ENCODE assay signal across 26 mouse cellular contexts in genomic region chr11:100317826-100318380, GRCm38 (mm10). TPM values are rescaled to one million over a fixed set of nuclear protein-coding genes. Genes with fewer than 3 reads are reported as not detected.
DNase-seq lines count a peak whose midpoint lies in the region; ATAC-seq and TF ChIP-seq lines count a peak whose summit lies in the region.
"Had no signal": no experiment of that assay in that cellular context is flagged by ENCODE, and none has a peak within 500 bp of the region (broad histone marks: within the 10 kb centered on the region; RNA-seq: fewer than 3 reads in every experiment).

No protein-coding gene starts in this region.

- peak overlapping the region; percentile 57; the same call in 1 of the 2 replicates for H3K27ac ChIP-seq in bone marrow, adult 2 months (ENCODE audit: control insufficient read depth, insufficient read depth, low read depth, low read length, poor library complexity)
- H3K27ac ChIP-seq in liver, embryonic 16.5 days (ENCODE audit: low read length) = peak overlapping the region; percentile 96
- H3K27ac ChIP-seq: kidney, postnatal 0 days; limb, embryonic 15.5 days; neural tube, embryonic 13.5 days had no signal

- TF ChIP-seq POLR2A in bone marrow, adult 2 months (IDR thresholded peaks at IDR 0.05; ENCODE audit: borderline replicate concordance, control insufficient read depth, low read depth, low read length) = no peak

- ATAC-seq in liver, embryonic 16.5 days (ENCODE audit: low read depth) = 0 out of 2 replicates have a peak, but pooled peaks have one; percentile 2
- ATAC-seq: hindbrain, embryonic 16.5 days; intestine, embryonic 16.5 days had no signal

- 66% methylated on average over 6 of the region's 6 CpGs for WGBS in bone marrow, adult 2 months
- 29% methylated on average over 6 of the region's 6 CpGs for WGBS in liver, embryonic 16.5 days (ENCODE audit: insufficient replicate concordance)

- H3K27me3 ChIP-seq in liver, embryonic 16.5 days (ENCODE audit: control insufficient read depth, insufficient read depth, low read depth, low read length) = no peaks in the 10 kb centered on the region
- H3K27me3 ChIP-seq: limb, embryonic 15.5 days; neural tube, embryonic 13.5 days had no signal

- peak overlapping the region; percentile 59 for H3K9ac ChIP-seq in liver, embryonic 16.5 days (ENCODE audit: low read depth, low read length)
- H3K9ac ChIP-seq: limb, embryonic 15.5 days; neural tube, embryonic 13.5 days had no signal

- H3K4me3 ChIP-seq in bone marrow, adult 2 months (replicated peaks; ENCODE audit: control insufficient read depth, low read depth, low read length) = no peak overlapping the region
- H3K4me3 ChIP-seq in liver, embryonic 16.5 days (ENCODE audit: low read depth, low read length) = peak overlapping the region; percentile 67; the same call in 1 of the 2 replicates
- H3K4me3 ChIP-seq: layer of hippocampus, adult 2 months; limb, embryonic 15.5 days; neural tube, embryonic 13.5 days had no signal

- H3K36me3 ChIP-seq in liver, embryonic 16.5 days (ENCODE audit: control insufficient read depth, insufficient read depth) = peaks cover 19% of the 10 kb centered on the region

- intact Hi-C loops in gastrocnemius, postnatal 14 days (cut with DNase I; ENCODE audit: low total_unique reads) = no loop called here

- peak; percentile 53 for DNase-seq in cerebellum, adult 9-10 months
- DNase-seq in cerebellum, postnatal 25 days = no peak
- DNase-seq in liver = peak; percentile 75
- no peak for DNase-seq in adrenal gland, adult 8-10 months
- DNase-seq in urinary bladder, adult 2 months (ENCODE audit: low spot score) = no peak
- no peak for DNase-seq in gastrocnemius, postnatal 14 days
- DNase-seq: adrenal gland, adult 2 months; cerebellum, postnatal 10 days; gastrocnemius, postnatal 10 days; lung, postnatal 10 days; midbrain, embryonic 14.5 days had no signal

- H3K4me2 ChIP-seq in liver, embryonic 16.5 days (ENCODE audit: low read depth, low read length) = peak overlapping the region; percentile 77
- H3K4me2 ChIP-seq: limb, embryonic 15.5 days; neural tube, embryonic 13.5 days had no signal

- H3K9me3 ChIP-seq in liver, embryonic 16.5 days (replicated peaks; ENCODE audit: control insufficient read depth, low read length) = no peaks in the 10 kb centered on the region
- H3K9me3 ChIP-seq: limb, embryonic 15.5 days; neural tube, embryonic 13.5 days had no signal

- TF ChIP-seq CTCF in bone marrow, adult 2 months (IDR thresholded peaks at IDR 0.05; ENCODE audit: control insufficient read depth, insufficient read depth, low read length) = no peak

- no peaks in the 10 kb centered on the region; the same call in 1 of the 2 replicates for H3K4me1 ChIP-seq in bone marrow, adult 2 months (ENCODE audit: control insufficient read depth, insufficient read depth, low read length)
- H3K4me1 ChIP-seq in liver, embryonic 16.5 days (ENCODE audit: control insufficient read depth, low read depth, low read length) = peaks cover 38% of the 10 kb centered on the region

RNA-seq across cellular contexts. Expression of gene Eif1, which starts 1.8 kb away (rescaled TPM):
- polyA plus RNA-seq in bone marrow, adult 2 months (2011; ENCODE audit: insufficient read depth, insufficient read length, low replicate concordance, missing spikeins) = 807 and 1,107 TPM in 2 replicates
- polyA plus RNA-seq in liver, embryonic 16.5 days (2015; fragmentation: Nextera tagmentation; extraction: Ambion mirVana) = 1,629 and 1,636 TPM in 2 replicates
- total RNA-seq in adrenal gland, adult 8-10 months (2022) = 1,000 to 10,000 TPM in 3 of 4 experiments, 100 to 1,000 TPM in 1; 987 to 1,365 (median 1,077) TPM
- 510 and 627 TPM in 2 replicates for polyA plus RNA-seq in urinary bladder, adult 2 months (2012; rRNA removed)
- 100 to 1,000 TPM; 781 to 791 TPM for total RNA-seq in gastrocnemius, postnatal 14 days (2021)

RNA-seq across cellular contexts. Expression of gene Gast, which starts 16.3 kb away (rescaled TPM):
- polyA plus RNA-seq in bone marrow, adult 2 months (2011; ENCODE audit: insufficient read depth, insufficient read length, low replicate concordance, missing spikeins) = not detected in 2 replicates
- polyA plus RNA-seq in liver, embryonic 16.5 days (2015; fragmentation: Nextera tagmentation; extraction: Ambion mirVana) = not detected in 2 replicates
- total RNA-seq in adrenal gland, adult 8-10 months (2022) = not detected
- polyA plus RNA-seq in urinary bladder, adult 2 months (2012; rRNA removed) = not detected in 2 replicates
- total RNA-seq in gastrocnemius, postnatal 14 days (2021) = not detected
- total RNA-seq: adrenal gland, adult 2 months; gastrocnemius, postnatal 10 days; hematopoietic stem cell, adult 5-6 weeks; layer of hippocampus, adult 2 months; left cerebral cortex, adult 18-20 months; left cerebral cortex, postnatal 36 days; megakaryocyte, adult 5-6 weeks had no signal
- polyA plus RNA-seq: adrenal gland, adult 2 months; heart, embryonic 16.5 days; hindbrain, embryonic 16.5 days; kidney, postnatal 0 days; neural tube, embryonic 13.5 days had no signal

RNA-seq across cellular contexts. Expression of gene Hap1, which starts 38.0 kb away (rescaled TPM):
- polyA plus RNA-seq in bone marrow, adult 2 months (2011; ENCODE audit: insufficient read depth, insufficient read length, low replicate concordance, missing spikeins) = 1.1 and 11.9 TPM in 2 replicates
- polyA plus RNA-seq in liver, embryonic 16.5 days (2015; fragmentation: Nextera tagmentation; extraction: Ambion mirVana) = 0.27 and 0.42 TPM in 2 replicates
- 100 to 1,000 TPM in 2 of 4 experiments, 10 to 100 TPM in 2; 50.2 to 117 (median 83.7) TPM for total RNA-seq in adrenal gland, adult 8-10 months (2022)
- polyA plus RNA-seq in urinary bladder, adult 2 months (2012; rRNA removed) = 3.6 and 4.3 TPM in 2 replicates
- under 1 TPM; 0.66 to 0.82 TPM for total RNA-seq in gastrocnemius, postnatal 14 days (2021)
- total RNA-seq: hematopoietic stem cell, adult 5-6 weeks; megakaryocyte, adult 5-6 weeks had no signal

RNA-seq across cellular contexts. Expression of gene Krt42, which starts 48.2 kb away (rescaled TPM):
- polyA plus RNA-seq in bone marrow, adult 2 months (2011; ENCODE audit: insufficient read depth, insufficient read length, low replicate concordance, missing spikeins) = 2.1 TPM in 1 of 2 replicates, not detected in the other
- not detected in 2 replicates for polyA plus RNA-seq in liver, embryonic 16.5 days (2015; fragmentation: Nextera tagmentation; extraction: Ambion mirVana)
- not detected for total RNA-seq in adrenal gland, adult 8-10 months (2022)
- not detected in 2 replicates for polyA plus RNA-seq in urinary bladder, adult 2 months (2012; rRNA removed)
- not detected for total RNA-seq in gastrocnemius, postnatal 14 days (2021)
- total RNA-seq: adrenal gland, adult 2 months; gastrocnemius, postnatal 10 days; hematopoietic stem cell, adult 5-6 weeks; layer of hippocampus, adult 2 months; left cerebral cortex, postnatal 36 days; megakaryocyte, adult 5-6 weeks had no signal
- polyA plus RNA-seq: forebrain, embryonic 11.5 days; heart, embryonic 16.5 days; hindbrain, embryonic 16.5 days; intestine, embryonic 16.5 days; kidney, postnatal 0 days; midbrain, embryonic 14.5 days; neural tube, embryonic 13.5 days; small intestine, adult 2 months had no signal

RNA-seq across cellular contexts. Expression of gene Krt17, which starts 57.1 kb away (rescaled TPM):
- 2.1 TPM in 1 of 2 replicates, not detected in the other for polyA plus RNA-seq in bone marrow, adult 2 months (2011; ENCODE audit: insufficient read depth, insufficient read length, low replicate concordance, missing spikeins)
- 0.18 and 0.22 TPM in 2 replicates for polyA plus RNA-seq in liver, embryonic 16.5 days (2015; fragmentation: Nextera tagmentation; extraction: Ambion mirVana)
- total RNA-seq in adrenal gland, adult 8-10 months (2022) = not detected
- polyA plus RNA-seq in urinary bladder, adult 2 months (2012; rRNA removed) = 0.44 and 0.61 TPM in 2 replicates
- not detected for total RNA-seq in gastrocnemius, postnatal 14 days (2021)
- total RNA-seq: adrenal gland, adult 2 months; hematopoietic stem cell, adult 5-6 weeks; layer of hippocampus, adult 2 months; left cerebral cortex, postnatal 36 days; megakaryocyte, adult 5-6 weeks had no signal
- polyA plus RNA-seq: adrenal gland, adult 2 months; forebrain, embryonic 11.5 days; midbrain, embryonic 14.5 days had no signal

Comparison
In these comparisons a context has a peak if more than half of its experiments do, and no peak if none do; other contexts are left out.
1. DNase-seq: peak in cerebellum, adult 9-10 months (single experiment) and liver (single experiment); none in cerebellum, postnatal 25 days (0 of 2), adrenal gland, adult 8-10 months (single experiment), urinary bladder, adult 2 months (single experiment) and gastrocnemius, postnatal 14 days (single experiment).